Mouse (Mus musculus) stomach, embryonic 14.5 days (tissue): ENCODE data around the gene Fbll1. TPM values are rescaled to one million over a fixed set of nuclear protein-coding genes. Genes with fewer than 3 reads are reported as not detected.
"Not testable (repeated sequence)": the region's sequence is repeated elsewhere in the genome, so short reads cannot be mapped to it uniquely, and the experiment has no call there.

Experiments used
- ATAC-seq: fragments of 200-750 bp; cut with Nextera tagmentation; 2 replicates; pipeline ENCODE4 v1.8.0; 2017; ENCODE audit warnings: low read depth, moderate TSS enrichment; ENCODE audit not compliant: insufficient number of reproducible peaks, insufficient read depth, low FRiP score
- H3K27ac ChIP-seq: fragments of 300-500 bp; sonication (generic); 2 replicates; pipeline ENCODE4 v1.5.1; 2014; ENCODE audit warnings: mild to moderate bottlenecking, low read length, moderate library complexity, mixed read lengths
- H3K27me3 ChIP-seq: fragments of 300-500 bp; sonication (generic); 2 replicates; pipeline ENCODE4 v1.6.1; 2014; ENCODE audit warnings: low read length, control low read depth, mixed read lengths; ENCODE audit not compliant: control insufficient read depth, insufficient read depth
- H3K36me3 ChIP-seq: fragments of 300-500 bp; sonication (generic); 2 replicates; pipeline ENCODE4 v1.6.1; 2014; ENCODE audit warnings: mild to moderate bottlenecking, control low read depth, low read length, moderate library complexity, mixed read lengths; ENCODE audit not compliant: control insufficient read depth, insufficient read depth
- H3K4me1 ChIP-seq: fragments of 300-500 bp; sonication (generic); 2 replicates; pipeline ENCODE4 v1.6.1; 2014; ENCODE audit warnings: low read length, control low read depth, mixed read lengths; ENCODE audit not compliant: control insufficient read depth, insufficient read depth
- H3K4me2 ChIP-seq: fragments of 300-500 bp; sonication (generic); replicated peaks from 2 replicates; pipeline ENCODE4 v1.6.1; 2014; ENCODE audit warnings: low read depth, low read length, control low read depth
- H3K4me3 ChIP-seq: fragments of 300-500 bp; sonication (generic); 2 replicates; pipeline ENCODE4 v1.5.1; 2014; ENCODE audit warnings: low read depth, low read length, control low read depth
- H3K9ac ChIP-seq: fragments of 300-500 bp; sonication (generic); replicated peaks from 2 replicates; pipeline ENCODE4 v1.6.1; 2014; ENCODE audit warnings: low read depth, mild to moderate bottlenecking, control low read depth, low read length, moderate library complexity, mixed read lengths
- H3K9me3 ChIP-seq: fragments of 300-500 bp; sonication (generic); 2 replicates; pipeline ENCODE4 v1.6.1; 2016; ENCODE audit warnings: low read depth, low read length, control low read depth; ENCODE audit not compliant: control insufficient read depth
- WGBS: fragments of 180-500 bp; shearing (Covaris S2); extraction: QIAGEN DNeasy Blood & Tissue Kit; methylation state at CpG from one replicate; pipeline ENCODE4 v1.1.7; 2014; 5-methylcytosine and 5-hydroxymethylcytosine counted together
- polyA plus RNA-seq: library from polyadenylated mRNA; unstranded; fragments of >200 nt; fragmentation: Nextera tagmentation; extraction: Ambion mirVana; gene quantifications from 2 replicates; pipeline ENCODE4 v1.2.1, GENCODE M21; 2014

The Fbll1 gene
- polyA plus RNA-seq = 0.22 and 0.62 TPM in 2 replicates

DNA sequence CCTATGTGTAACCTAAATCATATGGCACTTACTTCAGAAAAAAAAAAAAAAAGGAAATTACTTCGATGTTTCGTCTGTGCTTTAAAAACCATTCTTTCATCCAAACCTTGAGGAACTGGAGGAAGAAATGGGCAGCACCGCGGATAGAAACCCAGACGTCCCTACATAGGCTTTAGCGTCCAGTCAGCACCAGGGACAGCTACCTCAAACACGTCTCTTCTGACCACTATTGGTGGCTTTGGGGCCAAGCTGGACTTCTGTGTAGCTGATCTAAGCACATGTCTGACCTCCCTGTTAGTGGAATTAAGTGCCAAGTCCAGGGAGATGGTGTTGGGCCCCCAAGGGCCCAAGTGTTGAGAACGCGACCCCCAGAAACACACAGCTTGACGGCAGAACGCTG is at the start of gene Fbll1:
Gene Fbll1, minus strand, starts transcription at position 11 of the 400 bp plus-strand sequence.
- peak within 1 kb of the TSS; percentile 29 for H3K4me3 ChIP-seq
- H3K4me2 ChIP-seq = peak within 1 kb of the TSS; percentile 55
- peaks cover 8% of the 10 kb centered on the region; the same call in 1 of the 2 replicates for H3K4me1 ChIP-seq
- H3K9me3 ChIP-seq = no peaks in the 10 kb centered on the region
- peaks cover 25% of the 10 kb centered on the region for H3K27me3 ChIP-seq
- no peak within 1 kb of the TSS for H3K9ac ChIP-seq
- no peak within 1 kb of the TSS for H3K27ac ChIP-seq
- no peak for ATAC-seq
- no peaks in the 10 kb centered on the region for H3K36me3 ChIP-seq
- WGBS = 20% methylated on average over 11 of the region's 11 CpGs

DNA sequence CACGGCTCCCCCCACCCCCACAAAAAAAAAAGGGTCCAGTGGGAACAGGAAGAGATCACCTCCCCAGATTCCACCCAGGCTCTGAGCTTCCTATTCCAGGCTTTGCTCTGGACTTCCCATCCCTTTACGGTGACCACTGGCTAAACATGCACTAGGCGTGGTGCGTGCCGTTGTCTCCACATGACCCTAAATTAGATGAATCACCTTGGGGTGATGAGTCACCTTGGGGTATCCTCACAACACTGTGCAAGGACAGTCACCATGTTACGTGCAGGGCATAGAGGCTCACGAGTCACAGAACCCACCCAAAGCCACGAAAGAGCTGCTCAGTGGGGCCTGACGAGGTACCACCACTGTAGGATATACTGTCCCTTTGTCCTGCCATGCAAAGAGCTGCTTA is 45.6 kb upstream of the Fbll1 start:
- Histone ChIP-seq H3K9me3 (no peaks in the 10 kb centered on the region), H3K9ac (no peak overlapping the region), H3K27ac (no peak overlapping the region), H3K27me3 (no peaks in the 10 kb centered on the region), H3K4me3 (no peak overlapping the region), H3K4me1 (no peaks in the 10 kb centered on the region), H3K4me2 (no peak overlapping the region), H3K36me3 (peaks cover 3% of the 10 kb centered on the region; the same call in 1 of the 2 replicates)
- no peak for ATAC-seq
- WGBS = 92% methylated on average over 9 of the region's 9 CpGs

- not testable (repeated sequence) for H3K9me3 ChIP-seq, H3K4me2 ChIP-seq, H3K4me1 ChIP-seq, H3K4me3 ChIP-seq, H3K36me3 ChIP-seq, ATAC-seq, H3K27me3 ChIP-seq, H3K9ac ChIP-seq, H3K27ac ChIP-seq
- 84% methylated on average over 4 of the region's 4 CpGs for WGBS
Measured at GRCm38 (mm10) chr11:35842560-35842959, 43.9 kb upstream of the Fbll1 start.

DNA sequence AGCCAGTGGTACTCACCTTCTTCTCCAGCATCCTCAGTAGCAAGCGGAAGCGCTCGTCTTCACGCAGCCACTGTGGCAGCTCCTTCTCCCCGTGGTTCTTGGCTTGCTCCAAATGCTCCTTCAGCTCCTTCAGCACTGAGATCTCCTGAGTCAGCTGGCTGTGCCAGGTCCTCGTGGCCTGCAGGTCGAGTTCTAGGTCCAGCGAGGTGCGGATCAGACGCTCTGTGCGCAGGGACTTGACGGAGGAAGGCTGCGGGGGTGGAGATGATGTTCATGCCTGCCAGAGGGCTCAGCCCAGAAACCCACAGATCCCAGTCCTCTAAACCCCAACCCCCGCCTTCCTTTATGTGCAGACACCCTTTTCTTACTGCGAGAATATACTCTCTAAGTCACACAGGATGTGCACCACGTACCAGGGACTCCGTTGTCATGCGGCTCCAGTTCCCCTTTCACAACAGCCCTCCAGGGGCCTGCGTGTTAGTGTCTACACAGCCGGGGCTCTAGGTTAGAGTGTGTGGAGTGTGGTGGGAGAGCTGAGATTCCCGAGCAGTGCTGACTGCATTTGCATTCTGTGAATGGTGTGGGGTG is 43.1 kb upstream of the Fbll1 start:
- H3K27ac ChIP-seq = no peak overlapping the region
- H3K4me2 ChIP-seq = no peak overlapping the region
- ATAC-seq = no peak
- no peak overlapping the region for H3K4me3 ChIP-seq
- no peaks in the 10 kb centered on the region for H3K9me3 ChIP-seq
- H3K4me1 ChIP-seq = no peaks in the 10 kb centered on the region
- H3K27me3 ChIP-seq = no peaks in the 10 kb centered on the region
- no peak overlapping the region for H3K9ac ChIP-seq
- peaks cover 3% of the 10 kb centered on the region; the same call in 1 of the 2 replicates for H3K36me3 ChIP-seq
- 91% methylated on average over 21 of the region's 21 CpGs for WGBS

- H3K27me3 ChIP-seq, H3K4me2 ChIP-seq, H3K4me3 ChIP-seq, H3K9ac ChIP-seq, H3K9me3 ChIP-seq, H3K36me3 ChIP-seq, H3K27ac ChIP-seq, ATAC-seq, H3K4me1 ChIP-seq: not testable (repeated sequence)
- WGBS = 92% methylated on average over 4 of the region's 4 CpGs
Measured at GRCm38 (mm10) chr11:35840806-35841205, 42.1 kb upstream of the Fbll1 start.

DNA sequence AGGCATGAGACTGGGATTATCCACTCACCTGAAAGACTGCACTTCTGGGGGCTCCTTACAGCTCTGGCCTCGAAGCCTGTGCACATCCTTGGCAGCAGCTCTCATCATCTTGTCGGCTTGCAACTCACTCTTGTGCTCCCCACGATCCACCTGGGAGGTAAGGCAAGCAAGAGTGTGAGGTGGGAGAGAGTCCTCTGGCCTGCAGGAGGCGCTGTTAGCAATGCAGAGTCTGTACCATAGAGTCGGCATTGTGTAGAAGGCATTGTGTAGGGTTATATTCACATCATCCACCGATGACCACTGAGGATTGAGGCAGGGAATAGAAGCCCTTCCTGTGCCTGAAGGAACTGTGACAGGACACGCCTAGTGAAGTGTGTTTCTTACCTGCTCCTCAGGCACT is 41.6 kb upstream of the Fbll1 start:
- Histone ChIP-seq H3K4me3 (no peak overlapping the region), H3K4me1 (no peaks in the 10 kb centered on the region), H3K27me3 (no peaks in the 10 kb centered on the region), H3K9me3 (no peaks in the 10 kb centered on the region), H3K9ac (no peak overlapping the region), H3K36me3 (peaks cover 3% of the 10 kb centered on the region; the same call in 1 of the 2 replicates), H3K4me2 (no peak overlapping the region), H3K27ac (no peak overlapping the region)
- 78% methylated on average over 7 of the region's 7 CpGs for WGBS
- ATAC-seq = no peak

DNA sequence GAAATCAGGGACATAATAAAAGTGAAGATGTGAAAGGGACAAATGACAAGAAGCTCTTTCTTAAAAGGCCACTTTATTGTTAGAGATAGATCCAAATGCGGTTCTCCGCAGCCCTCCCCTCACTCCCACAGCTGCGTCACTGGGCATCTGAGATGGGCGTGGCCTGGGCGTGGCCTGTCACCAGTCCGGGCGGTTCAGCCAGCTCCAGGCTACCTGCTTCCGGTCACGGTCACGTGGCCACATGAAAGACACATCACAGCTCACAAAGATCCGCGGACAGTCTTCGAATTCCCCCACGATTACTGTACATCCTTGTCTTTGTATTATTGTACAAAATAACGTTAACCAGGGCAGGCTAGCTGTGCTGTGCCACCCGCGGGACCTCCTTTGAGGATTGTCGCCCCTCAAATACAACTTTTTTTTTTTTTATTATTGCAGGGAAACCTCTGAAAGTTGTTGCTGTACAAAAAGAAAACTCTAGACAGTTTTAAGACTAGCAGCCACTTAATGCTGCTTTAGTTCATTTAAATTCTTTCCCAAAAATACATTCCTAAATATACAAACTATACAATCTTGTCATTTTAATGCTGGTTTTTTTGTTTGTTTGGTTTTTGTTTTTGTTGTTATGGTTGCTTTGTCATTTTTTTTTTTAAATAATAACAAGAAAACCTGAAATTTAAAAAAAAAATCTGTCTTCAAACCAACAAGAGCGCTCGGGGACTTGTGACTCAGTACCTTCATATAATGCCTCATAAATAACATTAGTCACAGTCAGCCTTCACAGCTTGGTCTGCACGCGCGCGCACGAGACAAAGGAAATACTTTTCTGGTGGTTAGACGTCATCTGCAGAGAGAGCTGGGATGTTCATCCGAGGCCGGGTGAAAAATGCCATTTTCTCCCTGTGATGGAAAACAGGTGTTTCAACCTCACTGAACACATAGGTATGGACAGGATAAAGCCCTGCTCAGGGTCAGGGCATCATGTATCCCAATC is 40.0 kb upstream of the Fbll1 start:
- Histone ChIP-seq H3K27ac (no peak overlapping the region), H3K4me3 (peak overlapping the region; percentile 28), H3K36me3 (peaks cover 3% of the 10 kb centered on the region; the same call in 1 of the 2 replicates), H3K9ac (peak overlapping the region; percentile 30; the same call in 1 of the 2 replicates), H3K27me3 (no peaks in the 10 kb centered on the region), H3K4me1 (no peaks in the 10 kb centered on the region), H3K4me2 (peak overlapping the region; percentile 57), H3K9me3 (no peaks in the 10 kb centered on the region)
- WGBS = 22% methylated on average over 28 of the region's 28 CpGs
- ATAC-seq = peak; percentile 90

DNA sequence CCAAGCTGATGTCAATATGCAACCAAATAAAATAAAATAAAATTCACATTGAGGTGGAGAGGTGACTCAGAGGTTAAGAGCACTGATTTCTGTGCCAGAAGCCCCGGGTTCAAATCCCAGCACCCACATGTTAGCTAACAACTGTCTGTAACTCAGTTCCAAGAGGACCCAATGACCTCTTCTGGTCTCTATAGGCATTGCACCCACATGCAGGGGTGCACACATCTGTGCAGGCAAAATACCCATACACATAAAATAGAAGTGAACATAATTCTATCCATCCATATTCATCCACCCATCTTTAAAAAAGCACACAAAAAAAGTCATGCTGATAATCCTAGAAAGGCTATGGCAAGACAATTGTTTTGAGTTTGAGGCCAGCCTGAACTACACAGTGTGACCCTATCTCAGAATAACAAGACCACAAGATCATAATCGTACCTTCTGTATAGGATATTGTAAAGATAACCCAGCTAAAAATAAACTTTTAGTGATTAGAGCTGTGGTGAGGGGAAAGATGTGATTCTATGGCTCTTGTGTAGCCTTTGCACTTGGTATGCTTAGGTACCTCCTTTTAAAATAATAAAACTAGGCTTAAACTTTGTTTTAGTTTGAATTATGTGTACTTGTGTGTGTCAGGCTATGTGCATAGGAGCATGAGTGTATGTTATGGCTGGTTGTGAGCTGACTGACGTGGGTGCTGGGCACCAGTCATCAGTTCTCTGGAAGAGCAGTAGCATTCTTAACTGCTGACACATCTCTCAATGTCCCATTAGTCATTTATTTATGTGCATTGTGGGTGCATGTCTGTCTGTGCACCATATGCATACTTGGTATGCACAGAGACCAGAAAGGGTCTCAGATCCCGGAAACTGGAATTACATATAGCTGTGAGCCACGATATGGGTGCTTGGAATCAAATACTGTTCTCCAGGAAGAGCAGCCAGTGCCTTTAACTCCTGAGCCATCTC is 38.8 kb upstream of the Fbll1 start:
- peaks cover 6% of the 10 kb centered on the region; the same call in 1 of the 2 replicates for H3K4me1 ChIP-seq
- no peak for ATAC-seq
- H3K9ac ChIP-seq = no peak overlapping the region
- H3K4me3 ChIP-seq = no peak overlapping the region
- peaks cover 4% of the 10 kb centered on the region for H3K36me3 ChIP-seq
- H3K4me2 ChIP-seq = no peak overlapping the region; the same call in 1 of the 2 replicates
- H3K27ac ChIP-seq = no peak overlapping the region
- WGBS = 78% methylated on average over 5 of the region's 5 CpGs
- H3K27me3 ChIP-seq = no peaks in the 10 kb centered on the region
- H3K9me3 ChIP-seq = no peaks in the 10 kb centered on the region
